Mouse (Mus musculus): ENCODE data around the gene Fmnl2. TPM values are rescaled to one million over a fixed set of nuclear protein-coding genes. Genes with fewer than 3 reads are reported as not detected.

The Fmnl2 gene
- polyA plus RNA-seq, 1 experiment: 0.61 TPM

DNA sequence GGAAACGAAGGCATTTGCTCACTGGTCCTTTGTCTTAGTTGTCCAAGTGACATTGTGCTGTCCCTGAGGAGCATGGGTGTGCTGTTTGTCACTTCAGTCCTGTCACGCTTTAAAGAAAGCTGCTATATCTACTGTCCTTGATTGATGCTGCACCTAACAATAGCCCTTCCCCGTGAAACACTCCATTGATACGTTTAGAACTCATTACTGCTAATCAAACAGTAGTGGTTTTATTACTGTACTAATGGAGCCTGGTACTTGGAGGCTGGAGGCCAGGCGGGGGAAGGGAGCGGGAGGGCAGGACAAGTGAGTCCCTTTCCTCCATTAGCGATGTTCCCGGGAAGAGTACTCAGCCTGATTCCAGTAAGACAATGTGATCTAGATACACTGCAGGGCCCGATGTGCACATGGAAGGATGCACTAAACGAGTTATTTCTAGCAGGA is 70.2 kb downstream of the Fmnl2 start:
- H3K4me3 ChIP-seq (ENCODE audit: low read depth, low read length): no peak overlapping the region

DNA sequence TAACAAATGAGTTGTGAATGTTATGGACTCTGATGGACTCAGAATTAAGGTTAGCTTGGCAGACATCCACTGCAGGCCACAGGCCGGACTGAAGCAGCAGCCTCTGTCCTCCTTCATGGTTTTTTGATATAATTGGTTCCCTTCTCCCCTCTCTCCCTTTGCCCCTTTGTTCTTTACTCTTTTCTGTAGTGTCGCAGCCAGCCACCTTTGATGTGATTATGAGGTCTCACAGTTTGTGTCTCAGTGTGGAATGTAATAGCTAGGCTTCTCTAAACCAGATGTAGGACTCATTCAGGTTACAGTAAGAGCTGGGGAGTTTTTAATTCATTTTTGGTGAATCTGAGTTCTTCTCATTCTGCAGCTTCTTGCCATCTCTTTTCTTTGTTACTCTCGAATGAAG is 70.7 kb downstream of the Fmnl2 start:
- Histone ChIP-seq H3K36me3 (ENCODE audit: control insufficient read depth, insufficient read depth, low read length) (no peaks in the 10 kb centered on the region), H3K4me3 (ENCODE audit: low read depth, low read length) (no peak overlapping the region), H3K4me1 (ENCODE audit: control insufficient read depth, insufficient read depth, insufficient read length, low read length) (peaks cover 9% of the 10 kb centered on the region; the same call in 1 of the 2 replicates), H3K27me3 (ENCODE audit: control insufficient read depth, insufficient read depth, low read length) (no peaks in the 10 kb centered on the region), H3K27ac (ENCODE audit: insufficient read depth, low read depth, low read length) (no peak overlapping the region)
- WGBS: 83% methylated on average over 3 of the region's 3 CpGs
- no peak for TF ChIP-seq CTCF (IDR thresholded peaks at IDR 0.05; ENCODE audit: extremely low read depth, insufficient read length, insufficient replicate concordance, low read depth, low read length)
- TF ChIP-seq POLR2A (IDR thresholded peaks at IDR 0.05; ENCODE audit: low read depth, low read length): no peak

More for the DNA sequence above, 70.2 kb downstream of the Fmnl2 start:
- no peaks in the 10 kb centered on the region for H3K27me3 ChIP-seq (ENCODE audit: control insufficient read depth, insufficient read depth, low read length)
- H3K4me1 ChIP-seq (ENCODE audit: control insufficient read depth, insufficient read depth, insufficient read length, low read length): peaks cover 9% of the 10 kb centered on the region; the same call in 1 of the 2 replicates
- no peak overlapping the region for H3K27ac ChIP-seq (ENCODE audit: insufficient read depth, low read depth, low read length)
- 33% methylated on average over 10 of the region's 10 CpGs for WGBS
- no peak for TF ChIP-seq CTCF (IDR thresholded peaks at IDR 0.05; ENCODE audit: extremely low read depth, insufficient read length, insufficient replicate concordance, low read depth, low read length)
- no peak for TF ChIP-seq POLR2A (IDR thresholded peaks at IDR 0.05; ENCODE audit: low read depth, low read length)
- no peaks in the 10 kb centered on the region for H3K36me3 ChIP-seq (ENCODE audit: control insufficient read depth, insufficient read depth, low read length)

DNA sequence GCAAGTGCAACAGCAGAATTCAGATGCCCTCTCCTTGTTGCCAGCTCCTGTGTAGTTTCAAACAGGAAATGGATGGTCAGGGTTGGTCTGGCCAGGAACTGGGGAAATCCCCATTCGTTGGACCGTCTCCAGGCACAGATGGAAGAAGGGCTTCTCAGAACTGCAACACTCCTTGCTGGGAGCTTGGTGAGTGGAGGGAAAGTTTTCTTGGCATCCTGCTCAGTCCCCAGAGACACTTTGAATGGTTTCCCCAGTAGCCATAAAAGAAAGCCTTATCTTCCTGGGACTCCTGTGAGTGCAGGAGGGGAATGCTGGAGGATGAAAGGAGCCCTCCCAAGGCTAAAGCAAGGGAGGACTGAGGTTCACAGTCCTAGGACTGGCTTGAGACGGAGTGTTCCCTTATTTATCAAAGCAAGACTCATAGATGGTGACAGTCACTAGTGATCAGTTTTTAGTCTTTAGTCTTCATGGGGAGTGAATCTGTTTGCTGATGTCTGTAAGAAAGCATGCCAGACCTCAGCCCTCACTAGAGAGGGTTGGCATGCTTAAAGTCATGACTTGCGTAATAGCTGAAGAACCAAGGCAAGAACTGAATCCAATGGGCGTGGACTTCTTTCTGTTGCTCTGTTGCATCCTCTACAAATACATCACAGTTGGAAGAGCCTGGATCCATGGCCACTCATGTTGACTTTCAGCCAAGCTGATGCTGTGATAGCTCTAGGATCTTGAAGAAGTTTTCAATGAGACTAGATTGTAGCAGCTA is 72.6 kb downstream of the Fmnl2 start:
- H3K4me3 ChIP-seq (ENCODE audit: low read depth, low read length): no peak overlapping the region
- no peaks in the 10 kb centered on the region for H3K27me3 ChIP-seq (ENCODE audit: control insufficient read depth, insufficient read depth, low read length)
- TF ChIP-seq CTCF (IDR thresholded peaks at IDR 0.05; ENCODE audit: extremely low read depth, insufficient read length, insufficient replicate concordance, low read depth, low read length): no peak
- no peak for TF ChIP-seq POLR2A (IDR thresholded peaks at IDR 0.05; ENCODE audit: low read depth, low read length)
- 30% methylated on average over 5 of the region's 5 CpGs for WGBS
- H3K36me3 ChIP-seq (ENCODE audit: control insufficient read depth, insufficient read depth, low read length): no peaks in the 10 kb centered on the region
- no peak overlapping the region for H3K27ac ChIP-seq (ENCODE audit: insufficient read depth, low read depth, low read length)
- peaks cover 9% of the 10 kb centered on the region; the same call in 1 of the 2 replicates for H3K4me1 ChIP-seq (ENCODE audit: control insufficient read depth, insufficient read depth, insufficient read length, low read length)

DNA sequence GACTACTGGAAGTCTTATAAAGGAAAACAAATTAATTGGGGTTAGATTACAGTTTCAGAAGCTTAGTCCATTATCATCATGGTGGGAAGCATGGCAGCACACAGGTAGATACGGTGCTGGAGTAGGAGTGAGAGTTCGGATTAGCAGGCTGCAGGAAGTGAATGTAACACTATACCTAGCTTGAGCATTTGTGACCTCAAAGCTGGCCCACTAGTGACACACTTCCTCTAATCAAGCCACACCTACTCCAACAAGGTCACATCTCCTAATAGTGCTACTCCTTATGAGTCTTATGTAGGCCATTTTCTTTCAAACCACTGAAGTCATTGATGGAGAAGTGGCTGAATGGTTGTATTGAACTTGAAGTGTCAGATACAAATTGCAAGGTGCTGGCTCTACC is 73.7 kb downstream of the Fmnl2 start:
- no peaks in the 10 kb centered on the region for H3K36me3 ChIP-seq (ENCODE audit: control insufficient read depth, insufficient read depth, low read length)
- peaks cover 9% of the 10 kb centered on the region; the same call in 1 of the 2 replicates for H3K4me1 ChIP-seq (ENCODE audit: control insufficient read depth, insufficient read depth, insufficient read length, low read length)
- H3K27me3 ChIP-seq (ENCODE audit: control insufficient read depth, insufficient read depth, low read length): no peaks in the 10 kb centered on the region
- 87% methylated on average over 2 of the region's 2 CpGs for WGBS
- TF ChIP-seq POLR2A (IDR thresholded peaks at IDR 0.05; ENCODE audit: low read depth, low read length) (no peak), CTCF (IDR thresholded peaks at IDR 0.05; ENCODE audit: extremely low read depth, insufficient read length, insufficient replicate concordance, low read depth, low read length) (no peak)
- no peak overlapping the region for H3K27ac ChIP-seq (ENCODE audit: insufficient read depth, low read depth, low read length)
- no peak overlapping the region for H3K4me3 ChIP-seq (ENCODE audit: low read depth, low read length)

DNA sequence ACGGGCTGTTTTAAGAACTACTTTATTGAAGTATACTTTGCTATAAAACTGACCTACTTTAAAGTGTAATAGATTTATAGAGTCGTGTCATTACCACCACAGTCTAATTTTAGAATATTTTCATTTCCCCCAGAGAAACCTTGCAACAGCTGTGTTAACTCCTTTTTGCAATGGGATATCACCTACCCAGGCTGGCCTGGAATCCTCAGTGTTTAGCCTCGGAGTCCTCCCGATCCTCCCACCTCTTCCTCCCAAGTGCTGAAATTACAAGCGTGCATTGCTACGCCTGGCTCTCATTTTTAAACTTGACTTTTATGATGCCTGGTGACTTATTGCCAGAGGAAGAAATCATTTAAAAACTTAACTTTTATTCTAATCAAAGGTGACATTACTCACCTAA is 78.2 kb downstream of the Fmnl2 start:
- Histone ChIP-seq H3K4me3 (ENCODE audit: low read depth, low read length) (no peak overlapping the region), H3K4me1 (ENCODE audit: control insufficient read depth, insufficient read depth, insufficient read length, low read length) (no peaks in the 10 kb centered on the region), H3K27me3 (ENCODE audit: control insufficient read depth, insufficient read depth, low read length) (no peaks in the 10 kb centered on the region), H3K27ac (ENCODE audit: insufficient read depth, low read depth, low read length) (no peak overlapping the region), H3K36me3 (ENCODE audit: control insufficient read depth, insufficient read depth, low read length) (no peaks in the 10 kb centered on the region)
- 80% methylated on average over 6 of the region's 6 CpGs for WGBS
- TF ChIP-seq POLR2A (IDR thresholded peaks at IDR 0.05; ENCODE audit: low read depth, low read length): no peak
- no peak for TF ChIP-seq CTCF (IDR thresholded peaks at IDR 0.05; ENCODE audit: extremely low read depth, insufficient read length, insufficient replicate concordance, low read depth, low read length)

DNA sequence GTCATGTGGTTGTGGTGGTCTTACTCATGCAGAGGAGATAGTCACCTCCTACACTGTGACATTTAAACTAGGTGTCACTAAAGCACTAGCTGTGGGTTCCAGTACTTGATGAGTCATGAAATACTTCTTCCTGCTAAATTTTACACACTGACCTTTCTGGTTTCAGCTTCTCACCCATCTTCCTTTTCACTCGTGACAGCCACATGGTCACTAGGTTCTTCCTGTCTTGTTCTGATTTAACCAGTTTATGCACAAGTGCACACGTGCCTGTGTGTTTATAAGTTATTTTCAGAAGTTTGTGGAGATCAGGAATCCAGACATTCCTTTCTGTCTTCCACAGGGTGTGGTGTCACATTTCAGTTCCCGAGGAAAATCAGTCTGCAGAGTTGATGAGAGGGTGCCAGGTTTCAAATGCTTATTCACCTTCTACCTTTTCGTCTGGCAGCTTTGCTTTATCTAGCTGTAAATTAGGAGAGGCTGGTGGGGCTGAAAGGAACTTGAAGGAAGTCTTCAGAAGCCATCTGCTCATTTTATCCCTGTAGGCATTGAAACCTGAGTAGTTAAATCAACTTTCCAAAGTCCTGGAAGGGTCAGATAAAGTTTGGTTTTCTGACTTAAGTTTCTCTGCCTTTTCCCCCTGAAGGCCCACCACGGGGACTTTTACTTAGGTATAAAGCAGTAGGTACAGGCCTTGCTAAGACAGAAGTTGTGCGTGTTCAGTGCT is 80.9 kb downstream of the Fmnl2 start:
- TF ChIP-seq POLR2A (IDR thresholded peaks at IDR 0.05; ENCODE audit: low read depth, low read length) (no peak), CTCF (IDR thresholded peaks at IDR 0.05; ENCODE audit: extremely low read depth, insufficient read length, insufficient replicate concordance, low read depth, low read length) (no peak)
- no peaks in the 10 kb centered on the region; the same call in 1 of the 2 replicates for H3K4me1 ChIP-seq (ENCODE audit: control insufficient read depth, insufficient read depth, insufficient read length, low read length)
- WGBS: 34% methylated on average over 6 of the region's 6 CpGs
- no peak overlapping the region for H3K27ac ChIP-seq (ENCODE audit: insufficient read depth, low read depth, low read length)
- H3K4me3 ChIP-seq (ENCODE audit: low read depth, low read length): no peak overlapping the region
- no peaks in the 10 kb centered on the region for H3K36me3 ChIP-seq (ENCODE audit: control insufficient read depth, insufficient read depth, low read length)
- H3K27me3 ChIP-seq (ENCODE audit: control insufficient read depth, insufficient read depth, low read length): no peaks in the 10 kb centered on the region
